Mouse (Mus musculus) frontal cortex, adult 2 months (tissue): Measurements from ENCODE around the gene Enox1. TPM values are rescaled to one million over a fixed set of nuclear protein-coding genes. Genes with fewer than 3 reads are reported as not detected.
A peak's percentile ranks its signal among the peaks of the same experiment; 100 is the strongest.

Experiments
- DNase-seq, 2 experiments: peaks; one replicate each; pipeline ENCODE4 v3.0.0; 2022; ENCODE audit warnings: low spot score in 1 of 2; ENCODE audit errors: extremely low spot score in 1 of 2
- polyA plus RNA-seq: library from polyadenylated mRNA; depleted of rRNA; stranded (reverse); fragments of >200 nt; gene quantifications from 2 replicates; pipeline ENCODE4 v1.2.3, GENCODE M21; 2012

Gene Enox1
- polyA plus RNA-seq, 1 experiment, result 23.8 TPM

DNA sequence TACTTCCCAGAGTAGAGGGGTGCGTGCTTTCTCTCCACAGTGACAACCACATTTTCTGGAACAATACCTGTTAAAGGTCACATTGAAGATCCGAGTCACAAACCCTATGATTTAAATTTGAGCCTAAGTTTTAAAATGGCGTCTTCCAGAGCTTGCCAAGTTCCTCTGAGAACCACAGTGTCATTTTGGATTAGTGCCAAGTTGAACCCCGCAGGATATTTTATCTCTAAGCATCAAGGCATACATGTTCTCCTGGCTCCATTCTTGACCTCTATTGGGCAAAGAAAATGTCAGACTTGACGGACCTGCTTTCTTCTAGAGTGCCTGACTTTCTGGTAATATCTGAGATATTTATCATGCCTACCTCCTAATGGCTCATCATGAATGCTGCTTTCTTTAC, 282.9 kb downstream of the Enox1 start:
- no peak for DNase-seq

- DNase-seq, result no peak
Observed at GRCm38 (mm10) chr14:77440805-77441204, 284.2 kb downstream of the Enox1 start.

- DNase-seq, result no peak
Observed at GRCm38 (mm10) chr14:77441541-77441940, 285.0 kb downstream of the Enox1 start.

DNA sequence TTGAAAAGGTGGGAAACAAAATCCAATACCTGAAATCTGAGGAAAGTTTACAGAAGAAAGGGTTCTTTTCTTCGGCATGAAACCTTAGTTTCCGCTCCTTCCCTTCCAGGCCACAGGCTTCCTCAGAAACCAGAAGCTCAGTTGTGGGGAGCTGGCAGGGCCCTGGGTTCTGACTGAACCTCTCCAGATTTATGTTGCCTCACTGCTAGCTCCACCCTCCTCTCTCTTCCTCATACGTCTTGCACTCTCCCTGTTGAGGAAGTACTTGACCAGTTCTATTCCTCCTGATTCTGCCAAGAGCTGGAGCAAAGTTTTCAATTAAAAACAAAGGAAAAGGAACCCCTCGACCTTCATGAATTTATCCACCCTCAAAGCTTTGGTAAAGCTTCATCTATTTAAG, 291.4 kb downstream of the Enox1 start:
- DNase-seq, result no peak

- no peak for DNase-seq
Observed at GRCm38 (mm10) chr14:77451916-77452315, 295.4 kb downstream of the Enox1 start.

- DNase-seq, result no peak
Observed at GRCm38 (mm10) chr14:77456066-77456465, 299.5 kb downstream of the Enox1 start.

DNA sequence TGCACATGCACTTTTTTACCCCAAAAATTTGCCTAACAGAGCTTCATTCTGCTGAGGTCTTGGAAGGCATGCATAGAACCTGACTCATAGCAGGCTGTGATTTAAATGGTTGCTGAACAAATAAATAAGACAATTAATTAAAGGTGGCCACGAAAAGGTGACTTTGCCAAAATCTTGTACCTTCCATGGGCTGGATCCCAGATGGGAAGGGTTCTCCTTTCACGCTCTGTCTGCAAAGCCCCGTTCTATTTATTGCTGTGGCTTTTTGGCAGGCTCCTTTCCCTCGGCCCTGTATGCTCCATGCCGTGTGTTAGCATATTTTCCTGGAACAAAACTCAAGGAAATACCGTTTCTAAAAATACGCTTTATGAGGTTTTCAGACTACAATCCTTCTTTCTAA, 300.3 kb downstream of the Enox1 start:
- DNase-seq, result no peak

GRCm38 (mm10) chr14:77458217-77458616, 301.7 kb downstream of the Enox1 start:
- DNase-seq, result no peak

DNA sequence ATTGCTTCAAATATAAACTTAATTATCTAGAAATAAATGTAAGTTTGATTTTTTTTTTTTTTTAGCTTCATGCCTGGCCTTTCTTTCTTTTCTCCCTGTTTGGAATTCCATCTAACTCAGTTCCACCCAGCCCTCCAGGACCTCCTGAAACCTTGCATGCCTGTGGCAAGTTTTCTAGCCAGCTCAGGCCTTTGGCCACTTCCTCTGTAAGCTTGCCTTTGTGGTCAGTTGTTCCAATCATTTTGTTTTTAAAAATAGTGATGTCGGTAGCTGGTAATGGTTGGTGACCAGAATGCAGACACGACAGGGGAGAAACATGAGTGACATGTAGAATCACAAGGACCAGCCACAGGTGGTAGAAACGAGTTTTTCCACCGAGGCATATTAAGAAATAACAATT, 307.4 kb downstream of the Enox1 start:
- no peak for DNase-seq

- DNase-seq, result no peak
Observed at GRCm38 (mm10) chr14:77464782-77465181, 308.2 kb downstream of the Enox1 start.

GRCm38 (mm10) chr14:77470577-77470976, 314.0 kb downstream of the Enox1 start:
- DNase-seq, result no peak

DNA sequence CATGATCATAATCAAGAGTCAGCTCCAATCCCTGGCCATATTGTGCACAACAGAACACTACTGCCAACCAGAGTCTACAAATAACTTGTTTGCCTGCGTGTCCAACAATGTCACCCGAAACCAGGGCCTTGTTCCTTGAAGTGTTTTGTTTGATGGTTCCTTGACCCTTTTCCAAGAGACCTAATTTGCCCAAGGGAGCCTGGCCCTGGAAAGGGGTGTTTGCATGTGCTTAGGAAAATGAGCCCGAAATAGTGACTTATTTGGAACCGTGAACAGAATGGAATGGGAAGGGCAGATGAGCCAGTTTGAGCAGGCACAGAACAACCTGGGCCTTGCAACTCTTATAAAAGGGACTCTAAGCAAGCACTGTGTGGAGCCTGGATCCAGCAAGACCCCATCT, 316.9 kb downstream of the Enox1 start:
- DNase-seq, result no peak

GRCm38 (mm10) chr14:77474026-77474425, 317.5 kb downstream of the Enox1 start:
- no peak for DNase-seq

- no peak for DNase-seq
Observed at GRCm38 (mm10) chr14:77475134-77475820, 318.7 kb downstream of the Enox1 start.

- no peak for DNase-seq
Observed at GRCm38 (mm10) chr14:77477704-77478103, 321.1 kb downstream of the Enox1 start.

DNA sequence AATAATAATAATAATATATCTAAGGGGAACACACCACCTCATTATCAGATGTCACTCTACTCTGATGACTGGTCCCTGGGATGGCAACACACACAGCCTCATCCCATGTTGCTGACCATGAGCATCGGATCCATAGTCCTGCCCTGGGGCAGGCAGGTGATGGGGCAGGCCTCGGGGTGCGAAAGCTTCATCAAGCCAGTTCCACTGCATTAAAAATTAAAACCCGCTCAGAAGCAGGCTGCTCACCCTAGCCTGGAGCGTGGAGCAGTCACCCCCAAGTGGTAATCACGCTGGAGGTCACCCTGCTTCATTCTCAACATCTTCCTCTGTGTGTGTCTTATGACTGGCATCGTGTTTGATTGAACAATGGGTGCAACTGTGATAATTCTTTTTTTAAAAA, 321.6 kb downstream of the Enox1 start:
- DNase-seq, result no peak

DNA sequence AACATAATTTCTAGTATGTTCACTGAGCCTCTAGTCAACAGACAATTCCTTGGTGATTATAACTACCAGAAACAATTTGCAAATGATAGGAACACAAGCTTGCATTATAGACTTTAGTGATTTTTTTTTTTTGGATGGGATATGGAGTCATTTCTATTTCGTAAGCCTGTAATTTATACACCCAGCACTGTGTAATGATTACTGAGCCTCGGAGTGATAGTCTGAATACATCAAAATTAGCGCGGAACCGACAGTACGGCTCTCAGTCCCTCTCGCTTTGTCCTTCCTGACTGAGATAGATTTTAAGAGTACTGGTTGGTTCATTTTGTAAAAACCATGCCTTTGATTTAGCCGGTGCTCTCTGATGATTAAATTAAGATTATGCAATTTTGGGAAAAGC, 322.1 kb downstream of the Enox1 start:
- no peak for DNase-seq

DNA sequence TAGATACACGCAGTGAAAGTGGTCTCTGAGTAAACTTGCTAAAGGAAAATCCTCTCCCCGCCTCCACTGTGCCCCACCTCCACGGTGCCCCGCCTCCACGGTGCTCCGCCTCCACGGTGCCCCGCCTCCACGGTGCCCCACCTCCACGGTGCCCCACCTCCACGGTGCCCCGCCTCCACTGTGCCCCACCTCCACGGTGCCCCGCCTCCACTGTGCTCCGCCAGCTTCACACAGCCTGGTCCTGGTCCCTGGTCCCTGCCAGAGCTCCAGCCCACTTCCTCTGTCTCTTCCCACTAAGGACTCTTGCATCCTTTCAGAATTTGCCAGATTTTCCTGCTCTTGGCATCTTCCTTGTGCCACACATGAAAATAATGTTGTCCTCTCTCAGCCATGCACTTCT, 326.5 kb downstream of the Enox1 start:
- DNase-seq, result no peak

DNA sequence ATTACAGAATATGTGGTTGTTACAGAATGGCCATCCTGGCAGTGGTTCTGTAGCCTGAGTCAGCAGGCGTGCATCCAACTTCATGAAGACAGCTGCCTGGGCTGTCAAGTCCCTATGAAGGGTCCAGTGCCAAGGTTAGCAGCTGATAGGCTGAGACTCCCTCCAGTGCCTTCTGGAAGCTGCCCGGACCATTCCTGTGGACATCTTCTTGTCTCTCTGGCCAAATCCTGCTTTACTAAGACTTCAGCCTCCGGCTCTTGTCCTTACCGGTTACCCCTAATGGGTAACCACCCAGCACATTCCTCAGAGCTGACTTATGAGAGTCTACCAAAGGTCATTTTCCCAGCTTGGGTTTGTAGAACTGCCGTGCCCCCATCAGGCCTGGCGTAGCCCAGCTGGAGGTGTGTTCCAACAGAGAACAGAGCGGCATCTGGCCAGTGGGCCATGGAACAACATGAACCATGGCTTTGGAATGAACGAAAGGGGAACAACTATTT, 328.4 kb downstream of the Enox1 start:
- peak; percentile 32 to 60 for DNase-seq

DNA sequence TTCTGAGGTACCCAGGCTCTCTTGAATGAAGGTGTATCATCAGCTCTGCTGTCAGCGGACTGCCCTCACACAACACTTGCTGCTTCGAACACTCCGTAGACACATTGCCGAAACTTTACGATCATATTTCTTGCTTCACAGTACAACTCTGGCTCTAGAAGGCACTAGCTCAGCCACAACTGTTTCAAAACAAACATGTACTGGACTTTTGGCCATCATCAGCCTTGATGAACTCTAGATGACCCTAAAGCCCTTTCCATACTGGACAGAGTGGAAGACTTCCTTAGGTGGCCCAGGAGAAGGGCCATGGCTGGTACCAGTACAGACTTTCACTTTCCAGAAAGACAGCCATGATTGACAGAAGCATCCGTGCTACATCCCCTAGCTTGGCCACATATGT, 334.1 kb downstream of the Enox1 start:
- no peak for DNase-seq

DNA sequence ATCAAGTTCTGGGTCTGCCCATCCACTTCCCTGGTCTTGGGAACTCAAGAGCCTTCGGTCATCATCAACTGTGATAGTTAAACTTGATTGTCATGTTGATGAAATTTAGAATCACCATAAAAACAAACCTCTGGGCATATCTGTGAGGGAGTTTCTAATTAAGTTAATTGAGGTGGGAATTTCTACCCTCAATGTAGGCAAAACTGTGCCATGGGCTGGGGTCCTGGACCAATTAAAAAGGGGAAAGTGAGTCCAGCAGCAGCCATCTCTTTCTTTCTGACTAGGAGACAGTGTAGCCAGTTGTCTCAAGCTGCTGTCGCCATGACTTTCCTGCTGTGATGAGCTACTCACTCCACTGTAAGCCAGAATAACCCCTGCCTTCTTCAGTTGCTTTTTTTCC, 335.2 kb downstream of the Enox1 start:
- no peak for DNase-seq

DNA sequence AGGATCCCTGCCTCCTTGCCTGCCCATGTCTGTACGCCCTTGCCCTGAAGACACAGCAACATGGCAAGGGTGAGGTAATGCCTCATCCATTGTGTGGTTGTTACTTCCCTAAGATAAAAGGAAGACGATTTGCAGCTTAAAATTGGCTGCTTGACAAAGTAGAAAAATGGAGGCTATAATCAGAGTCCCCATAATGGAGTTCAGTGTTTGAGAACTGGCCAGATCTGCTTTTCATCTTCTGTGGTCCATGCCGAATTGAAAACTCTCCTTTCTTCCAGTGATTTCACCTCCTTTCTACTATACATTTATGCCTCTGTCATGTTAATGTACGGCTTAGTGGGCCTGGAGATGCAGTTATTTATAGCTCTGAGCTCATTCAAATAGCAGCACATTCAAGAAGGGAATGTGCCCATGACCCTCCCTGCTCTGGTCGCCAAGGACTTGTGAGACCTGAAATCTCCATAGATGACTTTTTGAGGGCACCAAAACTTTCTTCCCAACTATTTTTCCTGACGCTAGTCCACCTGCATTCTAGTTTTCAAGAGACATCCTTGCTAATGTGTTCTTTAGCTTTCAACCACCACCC, 343.5 kb downstream of the Enox1 start:
- no peak for DNase-seq
